8 mouse cellular contexts compared by ENCODE assay signal in the genomic region with DNA sequence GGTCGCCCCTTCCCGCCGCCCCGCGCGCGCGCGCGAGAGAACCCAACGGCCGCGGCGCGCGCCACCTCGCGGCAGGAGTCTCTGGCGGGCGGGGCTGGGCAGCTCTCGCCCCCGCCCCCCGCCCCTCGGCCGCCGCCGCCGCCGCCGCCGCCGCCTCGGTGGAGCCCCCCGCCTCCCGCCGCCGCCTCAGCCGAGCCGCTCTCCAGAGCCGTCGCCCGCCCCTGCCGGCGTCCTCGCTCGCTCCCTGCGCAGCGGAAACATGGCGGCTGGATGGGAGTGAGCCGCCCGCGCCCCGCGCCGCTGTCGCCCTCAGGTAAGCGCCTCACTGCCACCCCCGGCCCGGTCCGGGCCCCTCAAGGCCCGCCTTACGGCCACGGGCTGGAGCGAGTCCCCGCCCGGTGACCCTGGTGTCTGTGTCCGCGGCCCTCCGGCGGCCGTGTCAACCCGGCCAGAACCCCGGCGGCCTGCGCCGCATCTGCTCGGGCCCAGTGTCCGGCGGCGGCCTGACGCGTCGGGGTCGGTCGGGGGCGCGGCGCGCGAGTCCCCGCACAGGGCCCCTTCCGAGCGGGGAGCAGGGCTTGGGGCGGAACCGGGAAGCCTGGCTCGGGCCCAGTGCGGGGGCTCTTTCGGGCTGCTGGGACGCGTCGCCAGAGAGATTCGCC. TPM values are rescaled to one million over a fixed set of nuclear protein-coding genes. Genes with fewer than 3 reads are reported as not detected.
DNase-seq lines count a peak whose midpoint lies in the region; ATAC-seq and TF ChIP-seq lines count a peak whose summit lies in the region.

A gene (plus strand): TSS at position 138 of the 662 bp plus-strand sequence.

- peaks cover 10% of the 10 kb centered on the region; the same call in 1 of the 2 replicates for H3K79me2 ChIP-seq in liver, adult 2 months (ENCODE audit: control insufficient read depth, insufficient read depth, low read length)

- peak within 1 kb of the TSS; percentile 94 for H3K27ac ChIP-seq in heart, embryonic 11.5 days (ENCODE audit: low read depth, low read length)
- peak within 1 kb of the TSS; percentile 98 for H3K27ac ChIP-seq in kidney, embryonic 15.5 days
- H3K27ac ChIP-seq in liver, adult 2 months (replicated peaks; ENCODE audit: insufficient read depth, low read depth, low read length), result peak within 1 kb of the TSS; percentile 47

- TF ChIP-seq CTCF in brain, embryonic 14.5 days (IDR thresholded peaks at IDR 0.05; ENCODE audit: borderline replicate concordance, extremely low read depth, insufficient read depth, insufficient read length), result no peak
- TF ChIP-seq CTCF in liver, adult 2 months (IDR thresholded peaks at IDR 0.05; ENCODE audit: low read depth, low read length), result peak; percentile 21; the same call in 1 of the 2 replicates

- peak; percentile 82 for ATAC-seq in heart, embryonic 11.5 days (replicated peaks; ENCODE audit: insufficient number of reproducible peaks, low FRiP score, low TSS enrichment)
- peak; percentile 89 for ATAC-seq in kidney, embryonic 15.5 days (replicated peaks; ENCODE audit: low FRiP score)
- ATAC-seq in monocyte, adult 5-6 weeks (replicated peaks; ENCODE audit: insufficient number of reproducible peaks, low FRiP score, low TSS enrichment, poor library complexity, severe bottlenecking), result 0 out of 2 replicates have a peak, but pooled peaks have one; percentile 15

- peak within 1 kb of the TSS; percentile 99 for H3K9ac ChIP-seq in heart, embryonic 11.5 days (ENCODE audit: low read depth, low read length)
- peak within 1 kb of the TSS; percentile 96 for H3K9ac ChIP-seq in kidney, embryonic 15.5 days
- H3K9ac ChIP-seq in liver, adult 2 months (ENCODE audit: low read depth, low read length), result peak within 1 kb of the TSS; percentile 95

- no peaks in the 10 kb centered on the region for H3K9me3 ChIP-seq in erythroblast, embryonic 14.5 days (ENCODE audit: control insufficient read depth, low read length)
- H3K9me3 ChIP-seq in heart, embryonic 11.5 days (replicated peaks; ENCODE audit: control insufficient read depth, low read length), result no peaks in the 10 kb centered on the region
- no peaks in the 10 kb centered on the region for H3K9me3 ChIP-seq in kidney, embryonic 15.5 days (replicated peaks)

- TF ChIP-seq POLR2A in brain, embryonic 14.5 days (IDR thresholded peaks at IDR 0.05; ENCODE audit: borderline replicate concordance, extremely low read depth, insufficient read depth, insufficient read length, poor library complexity, severe bottlenecking), result peak; percentile 56
- TF ChIP-seq POLR2A in liver, adult 2 months (IDR thresholded peaks at IDR 0.05; ENCODE audit: extremely low read depth, insufficient read depth, low read length), result no peak

- under 1% methylated on average over 51 of the region's 102 CpGs for WGBS in heart, embryonic 11.5 days (ENCODE audit: insufficient replicate concordance)
- WGBS in kidney, embryonic 15.5 days, result under 1% methylated on average over 80 of the region's 102 CpGs
- under 1% methylated on average over 86 of the region's 102 CpGs for WGBS in liver, adult 2 months

- no peaks in the 10 kb centered on the region for H3K36me3 ChIP-seq in erythroblast, embryonic 14.5 days (ENCODE audit: control insufficient read depth)
- no peaks in the 10 kb centered on the region for H3K36me3 ChIP-seq in heart, embryonic 11.5 days (ENCODE audit: control insufficient read depth, insufficient read depth, low read length)
- no peaks in the 10 kb centered on the region for H3K36me3 ChIP-seq in kidney, embryonic 15.5 days
- H3K36me3 ChIP-seq in liver, adult 2 months (ENCODE audit: control insufficient read depth, insufficient read depth, low read length), result no peaks in the 10 kb centered on the region

- no peaks in the 10 kb centered on the region for H3K27me3 ChIP-seq in erythroblast, embryonic 14.5 days (ENCODE audit: control insufficient read depth)
- no peaks in the 10 kb centered on the region for H3K27me3 ChIP-seq in heart, embryonic 11.5 days (ENCODE audit: control insufficient read depth, insufficient read depth, low read length)
- H3K27me3 ChIP-seq in kidney, embryonic 15.5 days, result no peaks in the 10 kb centered on the region
- H3K27me3 ChIP-seq in liver, adult 2 months (ENCODE audit: control insufficient read depth, insufficient read depth, low read length), result no peaks in the 10 kb centered on the region

- peak; percentile 66 for DNase-seq in CD4-positive helper T cell, adult 2 months (ENCODE audit: low read depth, low spot score)
- DNase-seq in brain, embryonic 14.5 days (ENCODE audit: low read depth), result peak; percentile 87
- peak; percentile 21 for DNase-seq in liver, adult 2 months (ENCODE audit: extremely low read depth, low read depth, low spot score)
- peak; percentile 41 to 81 for DNase-seq in spleen, postnatal 4 days (ENCODE audit: low spot score in 2 of 2)

- peaks cover 65% of the 10 kb centered on the region for H3K4me1 ChIP-seq in erythroblast, embryonic 14.5 days (ENCODE audit: control insufficient read depth)
- peaks cover 15% of the 10 kb centered on the region for H3K4me1 ChIP-seq in heart, embryonic 11.5 days (ENCODE audit: control insufficient read depth, insufficient read depth, low read length)
- H3K4me1 ChIP-seq in kidney, embryonic 15.5 days, result peaks cover 19% of the 10 kb centered on the region
- H3K4me1 ChIP-seq in liver, adult 2 months (ENCODE audit: control insufficient read depth, insufficient read depth, low read length), result peaks cover 2% of the 10 kb centered on the region; the same call in 1 of the 2 replicates

- H3K4me3 ChIP-seq in erythroblast, embryonic 14.5 days (replicated peaks), result peak within 1 kb of the TSS; percentile 92
- peak within 1 kb of the TSS; percentile 98 for H3K4me3 ChIP-seq in heart, embryonic 11.5 days (ENCODE audit: low read depth, low read length)
- H3K4me3 ChIP-seq in kidney, embryonic 15.5 days (replicated peaks), result peak within 1 kb of the TSS; percentile 99
- H3K4me3 ChIP-seq in liver, adult 2 months (ENCODE audit: insufficient read depth, low read depth, low read length), result peak within 1 kb of the TSS; percentile 93

- peak within 1 kb of the TSS; percentile 74 for H3K4me2 ChIP-seq in heart, embryonic 11.5 days
- peak within 1 kb of the TSS; percentile 62 for H3K4me2 ChIP-seq in kidney, embryonic 15.5 days

RNA-seq across cellular contexts. Expression of the gene that starts here (rescaled TPM):
- polyA plus RNA-seq in brain, embryonic 14.5 days (2012; rRNA removed), result 94.9 and 123 TPM in 2 replicates
- 4.9 and 8.4 TPM in 2 replicates for polyA plus RNA-seq in erythroblast, embryonic 14.5 days (2012)
- polyA plus RNA-seq in heart, embryonic 11.5 days (2014; fragmentation: Nextera tagmentation; extraction: Ambion mirVana), result 67.0 and 72.9 TPM in 2 replicates
- 41.8 and 43.5 TPM in 2 replicates for polyA plus RNA-seq in kidney, embryonic 15.5 days (2015; fragmentation: Nextera tagmentation; extraction: Ambion mirVana)
- 7.0 and 8.4 TPM in 2 replicates for total RNA-seq in liver, adult 2 months (2014; rRNA removed)
- polyA plus RNA-seq in liver, adult 2 months (2012; rRNA removed), result 6.5 and 8.1 TPM in 2 replicates
- 7.2 to 17.6 TPM (median 8.5 TPM) in 3 replicates for total RNA-seq in monocyte, adult 5-6 weeks (2017)

Comparison
In these comparisons a context has a peak if more than half of its experiments do, and no peak if none do; other contexts are left out.
1. Peak in every context shown above with its lines: DNase-seq, ATAC-seq, H3K4me3 ChIP-seq and H3K27ac ChIP-seq.
2. DNase-seq: peak in every context shown above with its lines; median percentile 87 in brain, embryonic 14.5 days; 66 in CD4-positive helper T cell, adult 2 months; 61 in spleen, postnatal 4 days; 21 in liver, adult 2 months.
3. ATAC-seq: peak in every context shown above with its lines; median percentile 89 in kidney, embryonic 15.5 days; 82 in heart, embryonic 11.5 days; 15 in monocyte, adult 5-6 weeks.
4. H3K27ac ChIP-seq: peak in every context shown above with its lines; median percentile 98 in kidney, embryonic 15.5 days; 94 in heart, embryonic 11.5 days; 47 in liver, adult 2 months.